Mouse (Mus musculus) spleen, postnatal 14 days (tissue): ENCODE results near the gene Ppp4r1.

ENCODE experiments used
- DNase-seq, 2 experiments: peaks; one replicate each; pipeline ENCODE4 v3.0.0; 2021 to 2022; ENCODE audit warnings: low spot score in 2 of 2

The Ppp4r1 gene

DNA sequence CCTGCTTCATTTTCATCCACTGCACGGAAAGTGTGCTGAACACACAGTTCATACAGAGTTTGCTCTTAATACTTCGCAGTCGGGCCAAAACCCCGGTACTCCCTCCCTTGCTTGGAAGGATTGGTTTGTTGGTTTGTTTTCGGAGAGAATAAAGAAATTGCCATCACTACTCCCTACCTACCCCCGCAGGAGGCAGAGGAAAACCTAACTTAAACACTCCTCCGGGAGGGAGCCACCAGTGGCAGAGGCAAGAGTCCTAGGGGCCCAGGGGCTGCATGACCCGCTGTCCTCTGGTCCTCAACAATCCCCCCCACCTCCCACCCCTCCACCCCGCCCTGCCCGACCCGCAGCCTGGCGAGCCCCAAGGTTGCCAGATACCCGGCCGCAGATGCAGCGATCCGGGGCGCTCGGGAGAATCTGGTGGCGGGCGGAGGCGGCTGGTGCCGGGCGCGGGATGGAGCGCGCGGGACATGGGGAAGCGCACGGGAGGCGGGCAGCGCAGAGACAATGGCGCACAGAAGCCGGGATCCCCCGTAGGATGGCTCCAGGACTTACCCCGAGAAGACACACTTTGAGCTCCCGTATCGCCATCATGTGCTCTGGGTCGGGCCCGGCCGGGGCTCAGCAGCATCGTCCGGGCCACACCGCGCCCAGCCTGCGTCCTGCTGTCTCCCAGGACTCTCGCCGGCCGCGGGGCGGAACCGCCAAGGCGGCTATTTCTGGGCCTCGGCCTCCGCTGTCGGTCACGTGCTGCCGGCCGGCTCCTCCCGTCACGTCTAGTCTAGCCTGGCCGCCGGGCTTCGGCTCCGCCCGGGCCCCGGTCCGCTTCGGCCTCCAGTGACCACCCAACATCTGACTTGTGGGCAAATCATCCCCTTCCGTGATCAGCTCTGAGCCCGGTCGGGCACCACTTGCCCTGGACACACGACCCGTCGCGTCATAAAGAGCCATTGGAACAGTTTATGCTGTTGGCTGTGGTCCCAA lies 10.1 kb upstream of the Ppp4r1 start, which contains the start of gene Rab31:
Gene Rab31 (minus strand): TSS at position 802 of the 984 bp plus-strand sequence.
- peak; percentile 35 to 45 for DNase-seq

DNA sequence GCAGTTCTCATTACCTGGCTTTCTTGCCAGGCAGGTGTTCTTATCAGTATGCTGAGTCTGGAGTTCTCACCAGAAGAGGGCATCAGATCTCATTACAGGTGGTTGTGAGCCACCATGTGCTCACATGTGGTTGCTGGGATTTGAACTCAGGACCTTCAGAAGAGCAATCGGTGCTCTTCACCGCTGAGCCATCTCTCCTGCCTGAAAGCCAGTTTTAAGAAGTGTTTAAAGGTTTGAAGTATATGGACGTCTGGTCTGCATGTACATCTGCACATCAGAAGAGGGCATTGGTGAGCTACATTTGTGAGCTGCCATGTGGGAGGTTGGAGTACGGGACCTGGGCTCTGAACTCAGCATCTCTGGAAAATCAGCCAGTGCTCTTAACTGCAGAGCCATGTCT lies 8.8 kb upstream of the Ppp4r1 start:
- DNase-seq, result no peak

- no peak for DNase-seq
Observed at GRCm38 (mm10) chr17:65774439-65774838, 7.9 kb upstream of the Ppp4r1 start.

- DNase-seq, result no peak
Observed at GRCm38 (mm10) chr17:65776228-65776627, 6.1 kb upstream of the Ppp4r1 start.

DNA sequence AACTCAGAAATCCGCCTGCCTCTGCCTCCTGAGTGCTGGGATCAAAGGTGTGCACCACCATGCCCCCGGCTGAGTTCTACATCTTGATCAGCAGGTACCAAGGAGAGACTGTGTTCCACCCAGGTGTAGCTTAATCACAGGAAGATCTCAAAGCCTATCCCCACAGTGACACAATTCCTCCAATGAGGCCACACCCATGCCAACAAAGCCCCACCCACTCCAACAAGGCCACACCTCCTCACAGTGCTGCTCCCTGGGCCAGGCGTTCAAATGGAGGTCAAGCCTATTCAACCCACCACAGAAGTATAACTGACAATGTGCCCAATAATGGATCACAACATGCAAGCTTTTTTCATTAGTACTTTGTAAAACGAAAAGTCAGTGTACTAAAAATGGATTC lies 4.9 kb upstream of the Ppp4r1 start:
- DNase-seq, result no peak

GRCm38 (mm10) chr17:65780970-65781369 lies 1.4 kb upstream of the Ppp4r1 start:
- no peak for DNase-seq

- peak; percentile 53 to 65 for DNase-seq
Observed at GRCm38 (mm10) chr17:65783182-65784161, 1.1 kb downstream of the Ppp4r1 start.

DNA sequence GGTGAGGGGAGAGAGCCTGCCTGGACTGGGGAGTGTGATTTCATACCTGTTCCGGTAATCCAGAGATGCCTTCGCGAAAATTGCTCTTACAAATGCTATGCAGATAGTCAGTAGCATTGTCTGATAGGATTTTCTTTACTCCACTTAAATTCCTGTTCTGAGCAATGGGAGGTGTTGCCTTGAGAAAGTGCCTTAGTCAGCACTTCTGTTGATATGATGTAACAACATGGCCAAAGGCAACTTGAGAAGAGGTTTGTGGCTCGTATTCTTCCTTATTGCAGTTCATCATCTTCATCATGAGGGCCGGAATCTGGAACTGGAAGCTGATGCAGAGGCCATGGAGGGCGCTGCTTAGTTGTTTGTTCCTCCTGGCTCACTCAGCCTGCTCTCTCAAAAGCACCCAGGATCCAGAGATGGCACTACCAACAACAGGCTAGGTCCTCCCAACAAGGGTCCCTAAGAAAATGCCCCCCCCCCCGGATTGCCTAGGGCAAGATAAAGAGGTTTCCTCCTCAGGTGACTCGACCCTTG lies 2.3 kb downstream of the Ppp4r1 start:
- DNase-seq, result no peak

GRCm38 (mm10) chr17:65785707-65786106 lies 3.3 kb downstream of the Ppp4r1 start:
- no peak for DNase-seq

GRCm38 (mm10) chr17:65786225-65786624 lies 3.9 kb downstream of the Ppp4r1 start:
- DNase-seq, result no peak

- DNase-seq, result no peak
Observed at GRCm38 (mm10) chr17:65787261-65787660, 4.9 kb downstream of the Ppp4r1 start.

- DNase-seq, result no peak
Observed at GRCm38 (mm10) chr17:65788542-65789291, 6.3 kb downstream of the Ppp4r1 start.

DNA sequence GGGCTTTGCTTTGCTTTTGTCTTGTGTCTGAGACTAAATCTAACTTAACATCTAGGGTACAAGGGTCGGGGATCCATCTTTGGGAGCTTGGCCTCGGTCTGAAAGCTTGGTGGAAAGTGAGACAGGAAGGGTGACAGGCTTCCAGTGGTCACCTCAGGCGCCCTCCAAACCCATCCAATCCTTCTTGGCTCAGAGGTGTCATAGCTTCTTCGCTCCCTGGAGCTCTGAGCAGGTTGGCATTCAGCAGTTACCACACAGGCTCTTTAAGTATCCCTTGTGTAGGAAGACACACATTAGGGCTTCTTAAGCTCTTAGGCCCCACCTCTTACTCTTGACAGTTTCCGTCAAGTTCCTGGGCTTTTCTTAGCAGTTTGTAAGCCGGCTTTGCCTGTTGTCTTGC lies 7.2 kb downstream of the Ppp4r1 start:
- DNase-seq, result no peak

GRCm38 (mm10) chr17:65791161-65791560 lies 8.8 kb downstream of the Ppp4r1 start:
- DNase-seq, result no peak

- no peak for DNase-seq
Observed at GRCm38 (mm10) chr17:65793307-65793930, 11.0 kb downstream of the Ppp4r1 start.

DNA sequence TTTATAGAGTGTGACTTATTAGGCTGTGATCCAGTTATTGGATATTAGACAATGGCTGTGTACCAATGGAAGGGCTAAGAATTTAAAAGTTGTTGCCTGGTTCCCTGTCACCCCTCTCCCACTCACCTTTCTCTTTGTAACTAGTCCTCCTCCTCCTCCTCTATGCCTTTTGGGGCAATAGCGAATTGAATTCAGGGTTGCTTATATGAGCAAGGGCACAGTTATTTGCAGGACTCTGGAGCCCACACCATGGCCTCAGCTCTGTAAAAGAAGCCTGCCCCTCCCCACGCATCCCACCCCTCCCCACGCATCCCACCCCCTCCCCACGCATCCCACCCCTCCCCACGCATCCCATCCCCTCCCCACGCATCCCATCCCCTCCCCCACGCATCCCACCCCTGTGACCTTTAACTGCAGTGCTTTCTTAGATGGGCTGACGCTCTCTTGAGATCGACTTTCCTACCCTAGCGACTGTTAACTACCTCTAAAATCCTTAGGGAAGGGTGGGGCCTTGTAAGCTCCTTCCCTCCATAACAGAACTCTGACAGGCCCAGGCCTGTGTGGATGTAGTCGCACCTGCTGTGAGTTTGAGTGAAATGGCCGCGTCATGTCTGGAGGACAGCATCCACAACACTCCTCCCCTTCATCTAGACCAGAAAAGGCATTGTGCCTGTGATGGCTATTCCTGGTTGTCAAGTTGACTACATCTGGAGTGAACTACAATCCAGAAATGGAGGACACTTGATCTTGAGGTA lies 11.9 kb downstream of the Ppp4r1 start:
- DNase-seq, result no peak

DNA sequence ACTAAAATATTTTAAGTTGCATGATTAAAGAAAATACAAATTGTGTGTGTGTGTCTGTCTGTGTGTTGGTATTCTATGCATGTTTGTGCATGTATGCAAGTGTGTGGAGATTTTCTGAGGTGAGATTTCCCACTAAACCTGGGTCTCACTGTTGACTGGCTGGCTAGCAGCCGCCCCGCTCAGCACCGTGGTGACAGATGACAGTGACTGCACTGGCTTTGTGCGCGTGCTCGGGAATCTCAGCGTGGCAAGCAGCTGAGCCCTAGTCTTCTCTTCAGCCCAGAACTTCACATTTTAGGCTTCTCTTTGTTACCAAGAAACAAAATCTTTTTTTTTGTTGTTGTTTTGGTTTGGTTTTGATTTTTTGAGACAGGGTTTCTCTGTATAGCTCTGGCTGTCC lies 13.7 kb downstream of the Ppp4r1 start:
- DNase-seq, result no peak

DNA sequence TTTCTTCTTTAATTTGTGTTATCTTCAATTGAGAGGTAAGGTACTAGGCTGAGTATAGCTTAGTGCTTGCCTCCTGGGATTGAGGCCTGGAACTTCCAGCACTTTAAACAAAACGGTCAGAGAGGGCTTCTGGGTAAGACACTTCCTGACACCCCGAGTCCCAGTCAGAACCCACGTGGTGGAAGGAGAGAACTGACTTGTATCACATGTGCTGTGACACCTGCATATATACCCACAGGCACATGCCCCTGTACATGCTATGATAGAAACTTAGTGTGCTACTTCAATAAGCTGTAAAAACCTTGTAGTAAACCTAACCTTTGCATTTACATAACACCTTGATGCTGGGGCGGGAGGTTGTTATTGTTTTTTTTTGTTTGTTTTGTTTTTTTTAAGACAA lies 16.1 kb downstream of the Ppp4r1 start:
- DNase-seq, result no peak

GRCm38 (mm10) chr17:65799353-65799752 lies 17.0 kb downstream of the Ppp4r1 start:
- no peak for DNase-seq

- DNase-seq, result no peak
Observed at GRCm38 (mm10) chr17:65800451-65800850, 18.1 kb downstream of the Ppp4r1 start.
